In the genomic region with DNA sequence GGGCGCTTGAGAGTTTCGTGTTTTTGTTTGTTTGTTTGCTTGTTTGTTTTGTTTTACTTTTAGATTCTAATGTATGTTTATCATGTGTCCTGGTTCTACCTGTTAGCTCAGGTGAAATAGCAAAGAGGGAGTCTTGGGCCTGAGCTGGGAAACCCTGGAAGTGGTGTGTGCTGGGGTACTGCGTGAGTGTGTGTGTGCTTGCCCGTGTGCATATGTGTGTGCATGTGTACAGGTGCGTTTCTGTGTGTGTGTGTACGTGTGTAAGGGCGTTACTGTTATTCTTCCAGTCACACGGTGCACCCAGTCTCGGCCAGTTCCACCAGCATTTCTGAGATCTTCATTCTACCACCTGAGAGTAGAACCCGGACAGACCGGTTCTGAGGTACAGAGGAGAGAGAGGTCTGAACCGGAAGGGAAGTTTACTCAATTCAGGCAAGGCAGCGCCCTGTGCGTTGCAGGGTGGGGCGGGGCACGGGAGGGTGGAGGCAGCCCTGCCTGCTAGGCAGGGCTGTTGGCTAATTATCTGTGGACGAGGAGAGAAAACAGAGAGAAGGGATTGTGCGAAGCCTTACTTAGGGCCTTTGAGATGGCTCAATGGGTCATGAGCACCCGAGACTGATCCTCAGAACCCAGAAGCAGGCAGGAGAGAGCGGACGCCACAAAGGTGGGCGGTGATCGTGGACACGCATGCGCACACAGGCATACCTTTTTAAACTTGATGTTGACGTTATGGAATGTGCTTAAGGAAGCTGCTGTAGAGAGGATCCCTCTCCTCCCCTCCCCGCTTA, we compare ENCODE assay signal across 8 mouse cellular contexts. TPM values are rescaled to one million over a fixed set of nuclear protein-coding genes. Genes with fewer than 3 reads are reported as not detected.
DNase-seq lines count a peak whose midpoint lies in the region; ATAC-seq and TF ChIP-seq lines count a peak whose summit lies in the region.

No protein-coding gene starts in this region.

- no peak overlapping the region for H3K27ac ChIP-seq in left cerebral cortex, adult 2 months
- no peak overlapping the region for H3K27ac ChIP-seq in embryonic facial prominence, embryonic 12.5 days
- H3K27ac ChIP-seq in intestine, postnatal 0 days (ENCODE audit: low read depth, low read length), result peak overlapping the region; percentile 42
- peak overlapping the region; percentile 95 for H3K27ac ChIP-seq in lung, embryonic 15.5 days
- H3K27ac ChIP-seq in stomach, embryonic 14.5 days (ENCODE audit: low read length), result peak overlapping the region; percentile 75

- no peaks in the 10 kb centered on the region for H3K36me3 ChIP-seq in embryonic facial prominence, embryonic 12.5 days
- H3K36me3 ChIP-seq in intestine, postnatal 0 days (ENCODE audit: control insufficient read depth, insufficient read depth), result no peaks in the 10 kb centered on the region
- H3K36me3 ChIP-seq in lung, embryonic 15.5 days, result no peaks in the 10 kb centered on the region
- H3K36me3 ChIP-seq in stomach, embryonic 14.5 days (ENCODE audit: control insufficient read depth, insufficient read depth, low read length), result no peaks in the 10 kb centered on the region

- no peak for DNase-seq in left cerebral cortex, adult 2 months (ENCODE audit: extremely low spot score in 1 of 2, low spot score in 2 of 2)
- no peak for DNase-seq in left cerebral cortex, adult 18-20 months (ENCODE audit: low spot score in 2 of 2)
- DNase-seq in retina, postnatal 1 day, result no peak
- DNase-seq in frontal cortex, postnatal 10 days (ENCODE audit: low spot score in 2 of 2), result no peak

- 61% methylated on average over 27 of the region's 27 CpGs for WGBS in embryonic facial prominence, embryonic 12.5 days
- WGBS in intestine, postnatal 0 days, result 40% methylated on average over 27 of the region's 27 CpGs
- 44% methylated on average over 27 of the region's 27 CpGs for WGBS in lung, embryonic 15.5 days
- WGBS in stomach, embryonic 14.5 days, result 49% methylated on average over 27 of the region's 27 CpGs

- H3K9ac ChIP-seq in embryonic facial prominence, embryonic 12.5 days, result no peak overlapping the region
- 0 out of 2 replicates have a peak overlapping the region, but pooled peaks have one; percentile 8 for H3K9ac ChIP-seq in intestine, postnatal 0 days (ENCODE audit: low read depth, low read length)
- H3K9ac ChIP-seq in lung, embryonic 15.5 days, result 0 out of 2 replicates have a peak overlapping the region, but pooled peaks have one; percentile 20
- no peak overlapping the region for H3K9ac ChIP-seq in stomach, embryonic 14.5 days (replicated peaks; ENCODE audit: low read depth, low read length)

- H3K4me2 ChIP-seq in embryonic facial prominence, embryonic 12.5 days (replicated peaks), result peak overlapping the region; percentile 28
- H3K4me2 ChIP-seq in intestine, postnatal 0 days (replicated peaks; ENCODE audit: low read depth), result peak overlapping the region; percentile 55
- peak overlapping the region; percentile 48 for H3K4me2 ChIP-seq in lung, embryonic 15.5 days
- H3K4me2 ChIP-seq in stomach, embryonic 14.5 days (replicated peaks; ENCODE audit: low read depth, low read length), result peak overlapping the region; percentile 28; the same call in 1 of the 2 replicates

- ATAC-seq in embryonic facial prominence, embryonic 12.5 days (ENCODE audit: insufficient number of reproducible peaks, insufficient read depth, low FRiP score, low TSS enrichment), result peak; percentile 64; the same call in 1 of the 2 replicates
- ATAC-seq in intestine, postnatal 0 days, result peak; percentile 98
- peak; percentile 92 for ATAC-seq in lung, embryonic 15.5 days (ENCODE audit: borderline replicate concordance, extremely low read depth, low FRiP score, low TSS enrichment)
- ATAC-seq in stomach, embryonic 14.5 days (ENCODE audit: insufficient number of reproducible peaks, insufficient read depth, low FRiP score, low read depth), result peak; percentile 92

- peaks cover 7% of the 10 kb centered on the region; the same call in 1 of the 2 replicates for H3K9me3 ChIP-seq in embryonic facial prominence, embryonic 12.5 days
- 0 out of 2 replicates have a peak, but pooled peaks cover 2% of the 10 kb centered on the region for H3K9me3 ChIP-seq in intestine, postnatal 0 days (ENCODE audit: control insufficient read depth)
- H3K9me3 ChIP-seq in lung, embryonic 15.5 days, result peaks cover 2% of the 10 kb centered on the region
- H3K9me3 ChIP-seq in stomach, embryonic 14.5 days (ENCODE audit: control insufficient read depth, low read depth, low read length), result peaks cover 3% of the 10 kb centered on the region; the same call in 1 of the 2 replicates

- no peak for TF ChIP-seq CTCF in left cerebral cortex, adult 2 months (IDR thresholded peaks at IDR 0.05)
- TF ChIP-seq CTCF in intestine, postnatal 0 days (IDR thresholded peaks at IDR 0.05; ENCODE audit: low read depth), result no peak

- no peaks in the 10 kb centered on the region for H3K4me1 ChIP-seq in embryonic facial prominence, embryonic 12.5 days
- H3K4me1 ChIP-seq in intestine, postnatal 0 days (replicated peaks; ENCODE audit: control insufficient read depth, insufficient read depth, low read length), result no peaks in the 10 kb centered on the region
- peaks cover 6% of the 10 kb centered on the region for H3K4me1 ChIP-seq in lung, embryonic 15.5 days
- H3K4me1 ChIP-seq in stomach, embryonic 14.5 days (ENCODE audit: control insufficient read depth, insufficient read depth, low read length), result 0 out of 2 replicates have a peak, but pooled peaks cover 5% of the 10 kb centered on the region

- intact Hi-C loops in left cerebral cortex, adult 2 months (cut with DNase I), result loop anchor here (2.0 to 10.0 kb wide), 2 partner anchors 67 to 363 kb away; a partner anchor contains a TSS

- peak overlapping the region; percentile 36 for H3K4me3 ChIP-seq in left cerebral cortex, adult 2 months
- H3K4me3 ChIP-seq in embryonic facial prominence, embryonic 12.5 days, result peak overlapping the region; percentile 24
- H3K4me3 ChIP-seq in intestine, postnatal 0 days (ENCODE audit: low read depth, low read length), result peak overlapping the region; percentile 25
- peak overlapping the region; percentile 34 for H3K4me3 ChIP-seq in lung, embryonic 15.5 days
- H3K4me3 ChIP-seq in stomach, embryonic 14.5 days (ENCODE audit: low read depth, low read length), result peak overlapping the region; percentile 17

- H3K27me3 ChIP-seq in embryonic facial prominence, embryonic 12.5 days, result no peaks in the 10 kb centered on the region
- no peaks in the 10 kb centered on the region for H3K27me3 ChIP-seq in intestine, postnatal 0 days (replicated peaks; ENCODE audit: control insufficient read depth, insufficient read depth, low read length)
- no peaks in the 10 kb centered on the region for H3K27me3 ChIP-seq in lung, embryonic 15.5 days
- H3K27me3 ChIP-seq in stomach, embryonic 14.5 days (ENCODE audit: control insufficient read depth, insufficient read depth, low read length), result no peaks in the 10 kb centered on the region

RNA-seq across cellular contexts. Expression of a gene that starts 25.3 kb away (rescaled TPM):
- 1 to 10 TPM; 4.9 to 5.4 TPM for total RNA-seq in left cerebral cortex, adult 2 months (2021)
- total RNA-seq in left cerebral cortex, adult 18-20 months (2021), result 1 to 10 TPM; 5.7 to 5.8 TPM
- polyA plus RNA-seq in embryonic facial prominence, embryonic 12.5 days (2016; fragmentation: Nextera tagmentation; extraction: Ambion mirVana), result 13.3 and 14.6 TPM in 2 replicates
- 15.4 and 16.1 TPM in 2 replicates for polyA plus RNA-seq in intestine, postnatal 0 days (2015; fragmentation: Nextera tagmentation; extraction: Ambion mirVana)
- polyA plus RNA-seq in lung, embryonic 15.5 days (2015; fragmentation: Nextera tagmentation; extraction: Ambion mirVana), result 12.8 and 13.0 TPM in 2 replicates
- 14.5 and 14.6 TPM in 2 replicates for polyA plus RNA-seq in stomach, embryonic 14.5 days (2014; fragmentation: Nextera tagmentation; extraction: Ambion mirVana)

RNA-seq across cellular contexts. Expression of a gene that starts 40.6 kb away (rescaled TPM):
- 1 to 10 TPM; 4.9 to 6.2 TPM for total RNA-seq in left cerebral cortex, adult 2 months (2021)
- total RNA-seq in left cerebral cortex, adult 18-20 months (2021), result 1 to 10 TPM; 4.5 to 5.4 TPM
- 31.8 and 35.2 TPM in 2 replicates for polyA plus RNA-seq in embryonic facial prominence, embryonic 12.5 days (2016; fragmentation: Nextera tagmentation; extraction: Ambion mirVana)
- polyA plus RNA-seq in intestine, postnatal 0 days (2015; fragmentation: Nextera tagmentation; extraction: Ambion mirVana), result 72.5 and 83.1 TPM in 2 replicates
- polyA plus RNA-seq in lung, embryonic 15.5 days (2015; fragmentation: Nextera tagmentation; extraction: Ambion mirVana), result 102 and 115 TPM in 2 replicates
- 119 and 127 TPM in 2 replicates for polyA plus RNA-seq in stomach, embryonic 14.5 days (2014; fragmentation: Nextera tagmentation; extraction: Ambion mirVana)

RNA-seq across cellular contexts. Expression of a gene that starts 57.1 kb away (rescaled TPM):
- not detected for total RNA-seq in left cerebral cortex, adult 2 months (2021)
- total RNA-seq in left cerebral cortex, adult 18-20 months (2021), result not detected
- polyA plus RNA-seq in embryonic facial prominence, embryonic 12.5 days (2016; fragmentation: Nextera tagmentation; extraction: Ambion mirVana), result not detected in 2 replicates
- polyA plus RNA-seq in intestine, postnatal 0 days (2015; fragmentation: Nextera tagmentation; extraction: Ambion mirVana), result 2.5 and 3.0 TPM in 2 replicates
- polyA plus RNA-seq in lung, embryonic 15.5 days (2015; fragmentation: Nextera tagmentation; extraction: Ambion mirVana), result not detected in 2 replicates
- polyA plus RNA-seq in stomach, embryonic 14.5 days (2014; fragmentation: Nextera tagmentation; extraction: Ambion mirVana), result not detected in 2 replicates

RNA-seq across cellular contexts. Expression of a gene that starts 59.3 kb away (rescaled TPM):
- total RNA-seq in left cerebral cortex, adult 2 months (2021), result 1 to 10 TPM; 2.9 to 4.3 TPM
- total RNA-seq in left cerebral cortex, adult 18-20 months (2021), result 1 to 10 TPM; 1.4 to 2.3 TPM
- polyA plus RNA-seq in embryonic facial prominence, embryonic 12.5 days (2016; fragmentation: Nextera tagmentation; extraction: Ambion mirVana), result 5.8 and 7.6 TPM in 2 replicates
- polyA plus RNA-seq in intestine, postnatal 0 days (2015; fragmentation: Nextera tagmentation; extraction: Ambion mirVana), result 1.7 and 2.8 TPM in 2 replicates
- 6.4 and 7.5 TPM in 2 replicates for polyA plus RNA-seq in lung, embryonic 15.5 days (2015; fragmentation: Nextera tagmentation; extraction: Ambion mirVana)
- 3.0 and 3.1 TPM in 2 replicates for polyA plus RNA-seq in stomach, embryonic 14.5 days (2014; fragmentation: Nextera tagmentation; extraction: Ambion mirVana)

Comparison
In these comparisons a context has a peak if more than half of its experiments do, and no peak if none do; other contexts are left out.
1. H3K27ac ChIP-seq: peak in intestine, postnatal 0 days (single experiment), lung, embryonic 15.5 days (single experiment) and stomach, embryonic 14.5 days (single experiment); none in left cerebral cortex, adult 2 months (single experiment) and embryonic facial prominence, embryonic 12.5 days (single experiment).
2. H3K9ac ChIP-seq: peak in intestine, postnatal 0 days (single experiment) and lung, embryonic 15.5 days (single experiment); none in embryonic facial prominence, embryonic 12.5 days (single experiment) and stomach, embryonic 14.5 days (single experiment).
3. Peak in every context shown above with its lines, with median percentiles within 50 percentile points of each other: H3K4me3 ChIP-seq, ATAC-seq and H3K4me2 ChIP-seq.